Mouse (Mus musculus): ENCODE results near the gene Arap2. TPM values are rescaled to one million over a fixed set of nuclear protein-coding genes. Genes with fewer than 3 reads are reported as not detected.

Arap2 gene
- polyA plus RNA-seq, 1 experiment from 2014 or later = 6.8 TPM

- DNase-seq = no peak
- 80% methylated on average over 3 of the region's 3 CpGs for WGBS (ENCODE audit: insufficient replicate concordance)
These were observed 191.6 kb downstream of the Arap2 start for GRCm38 (mm10) chr5:62574336-62574844.

More at GRCm38 (mm10) chr5:62574336-62574844, 191.6 kb downstream of the Arap2 start:
- no peak for TF ChIP-seq CTCF (IDR thresholded peaks at IDR 0.05; ENCODE audit: low read depth)
- TF ChIP-seq EP300 (IDR thresholded peaks at IDR 0.05; ENCODE audit: low read depth) = no peak
- H3K4me3 ChIP-seq (ENCODE audit: low read depth, low read length) = no peak overlapping the region
- ATAC-seq = no peak
- H3K4me1 ChIP-seq (ENCODE audit: insufficient read depth) = no peaks in the 10 kb centered on the region
- H3K9me3 ChIP-seq (ENCODE audit: low read length) = no peaks in the 10 kb centered on the region
- H3K27ac ChIP-seq (ENCODE audit: low read depth) = no peak overlapping the region
- H3K36me3 ChIP-seq (replicated peaks; ENCODE audit: insufficient read depth, low read length) = no peaks in the 10 kb centered on the region
- H3K27me3 ChIP-seq (ENCODE audit: insufficient read depth, low read length) = no peaks in the 10 kb centered on the region
- no peak overlapping the region for H3K4me2 ChIP-seq (ENCODE audit: low read depth, low read length)
- no peak overlapping the region for H3K9ac ChIP-seq (replicated peaks)

Other genes starting within 250 kb of the Arap2 start
- gene Dthd1, start 47.7 kb upstream of the Arap2 start, polyA plus RNA-seq (2015; fragmentation: Nextera tagmentation; extraction: Ambion mirVana) = not detected in 2 replicates